Mouse (Mus musculus) cerebellum, postnatal 10 days (tissue): ENCODE data around the gene Cox19.

ENCODE experiments used
- DNase-seq, 2 experiments: peaks; one replicate each; pipeline ENCODE4 v3.0.0; 2021; ENCODE audit warnings: mixed read lengths in 2 of 2

The Cox19 gene

GRCm38 (mm10) chr5:139326986-139327633 lies 24.1 kb downstream of the Cox19 start:
- DNase-seq = no peak

- peak in 1 of 2 experiments; percentile 57 for DNase-seq
These were observed 25.0 kb downstream of the Cox19 start for GRCm38 (mm10) chr5:139326111-139326696.

GRCm38 (mm10) chr5:139325395-139325966 lies 25.7 kb downstream of the Cox19 start, which contains the start of gene Adap1:
TSS of gene Adap1 (minus strand) at chr5:139325622.
- DNase-seq = peak; percentile 75 to 80

- DNase-seq = peak; percentile 85
These were observed 26.4 kb downstream of the Cox19 start for GRCm38 (mm10) chr5:139324691-139325394.

- DNase-seq = peak; percentile 62 to 64
These were observed 27.1 kb downstream of the Cox19 start for GRCm38 (mm10) chr5:139324045-139324491.

- peak; percentile 65 to 68 for DNase-seq
These were observed 27.8 kb downstream of the Cox19 start for GRCm38 (mm10) chr5:139323260-139323924.

- DNase-seq = no peak
These were observed 29.9 kb downstream of the Cox19 start for GRCm38 (mm10) chr5:139321331-139321730.

GRCm38 (mm10) chr5:139320424-139320823 lies 30.8 kb downstream of the Cox19 start:
- DNase-seq = no peak

- DNase-seq = no peak
These were observed 33.3 kb downstream of the Cox19 start for GRCm38 (mm10) chr5:139317751-139318504.

GRCm38 (mm10) chr5:139316982-139317675 lies 34.1 kb downstream of the Cox19 start:
- peak in 1 of 2 experiments; percentile 35 for DNase-seq

- DNase-seq = no peak
These were observed 36.1 kb downstream of the Cox19 start for GRCm38 (mm10) chr5:139314941-139315642.

GRCm38 (mm10) chr5:139313536-139313935 lies 37.7 kb downstream of the Cox19 start:
- DNase-seq = no peak

- no peak for DNase-seq
These were observed 39.4 kb downstream of the Cox19 start for GRCm38 (mm10) chr5:139311822-139312221.

GRCm38 (mm10) chr5:139310477-139310876 lies 40.7 kb downstream of the Cox19 start:
- no peak for DNase-seq

GRCm38 (mm10) chr5:139309946-139310345 lies 41.3 kb downstream of the Cox19 start:
- no peak for DNase-seq

- DNase-seq = no peak
These were observed 47.6 kb downstream of the Cox19 start for GRCm38 (mm10) chr5:139303646-139304061.

- no peak for DNase-seq
These were observed 49.1 kb downstream of the Cox19 start for GRCm38 (mm10) chr5:139302101-139302500.

- DNase-seq = no peak
These were observed 53.5 kb downstream of the Cox19 start for GRCm38 (mm10) chr5:139297745-139298144.

- no peak for DNase-seq
These were observed 54.1 kb downstream of the Cox19 start for GRCm38 (mm10) chr5:139297092-139297491.

GRCm38 (mm10) chr5:139294089-139294488 lies 57.1 kb downstream of the Cox19 start:
- DNase-seq = no peak
